Mouse (Mus musculus) hindbrain, embryonic 11.5 days (tissue): ENCODE data around the gene Dppa2. TPM values are rescaled to one million over a fixed set of nuclear protein-coding genes. Genes with fewer than 3 reads are reported as not detected.

ENCODE experiments used
- ATAC-seq: fragments of 200-750 bp; cut with Nextera tagmentation; 2 replicates; pipeline ENCODE4 v1.8.0; 2017; ENCODE audit warnings: mild to moderate bottlenecking, moderate TSS enrichment, moderate library complexity; ENCODE audit not compliant: low FRiP score
- DNase-seq: peaks from one replicate; pipeline ENCODE4 v3.0.0-alpha.2; 2015; ENCODE audit warnings: low spot score
- H3K27ac ChIP-seq: fragments of 300-500 bp; sonication (generic); 2 replicates; pipeline ENCODE4 v1.5.1; 2014; ENCODE audit warnings: mild to moderate bottlenecking, low read depth, low read length
- H3K27me3 ChIP-seq: fragments of 300-500 bp; sonication (generic); 2 replicates; pipeline ENCODE4 v1.6.1; 2014; ENCODE audit warnings: mild to moderate bottlenecking, low read length, moderate library complexity, mixed read lengths; ENCODE audit not compliant: control insufficient read depth, insufficient read depth
- H3K36me3 ChIP-seq: fragments of 300-500 bp; sonication (generic); 2 replicates; pipeline ENCODE4 v1.6.1; 2014; ENCODE audit warnings: mild to moderate bottlenecking, low read length, moderate library complexity, mixed read lengths; ENCODE audit not compliant: control insufficient read depth, insufficient read depth
- H3K4me1 ChIP-seq: fragments of 300-500 bp; sonication (generic); replicated peaks from 2 replicates; pipeline ENCODE4 v1.6.1; 2014; ENCODE audit warnings: low read length, mixed read lengths; ENCODE audit not compliant: control insufficient read depth, insufficient read depth
- H3K4me2 ChIP-seq: fragments of 300-500 bp; sonication (generic); replicated peaks from 2 replicates; pipeline ENCODE4 v1.6.1; 2014; ENCODE audit warnings: mild to moderate bottlenecking, low read depth, low read length
- H3K4me3 ChIP-seq: fragments of 300-500 bp; sonication (generic); 2 replicates; pipeline ENCODE4 v1.5.1; 2014; ENCODE audit warnings: low read depth, low read length
- H3K9ac ChIP-seq: fragments of 300-500 bp; sonication (generic); 2 replicates; pipeline ENCODE4 v1.6.1; 2014; ENCODE audit warnings: low read depth, low read length
- H3K9me3 ChIP-seq: fragments of 300-500 bp; sonication (generic); 2 replicates; pipeline ENCODE4 v1.6.1; 2016; ENCODE audit warnings: low read length; ENCODE audit not compliant: control insufficient read depth
- WGBS: fragments of 180-500 bp; shearing (Covaris S2); extraction: QIAGEN DNeasy Blood & Tissue Kit; methylation state at CpG from one replicate; pipeline ENCODE4 v1.1.7; 2014; 5-methylcytosine and 5-hydroxymethylcytosine counted together
- polyA plus RNA-seq: library from polyadenylated mRNA; unstranded; fragments of >200 nt; fragmentation: Nextera tagmentation; extraction: Ambion mirVana; gene quantifications from 2 replicates; pipeline ENCODE4 v1.2.1, GENCODE M21; 2014

The Dppa2 gene
- polyA plus RNA-seq, result not detected in 2 replicates

DNA sequence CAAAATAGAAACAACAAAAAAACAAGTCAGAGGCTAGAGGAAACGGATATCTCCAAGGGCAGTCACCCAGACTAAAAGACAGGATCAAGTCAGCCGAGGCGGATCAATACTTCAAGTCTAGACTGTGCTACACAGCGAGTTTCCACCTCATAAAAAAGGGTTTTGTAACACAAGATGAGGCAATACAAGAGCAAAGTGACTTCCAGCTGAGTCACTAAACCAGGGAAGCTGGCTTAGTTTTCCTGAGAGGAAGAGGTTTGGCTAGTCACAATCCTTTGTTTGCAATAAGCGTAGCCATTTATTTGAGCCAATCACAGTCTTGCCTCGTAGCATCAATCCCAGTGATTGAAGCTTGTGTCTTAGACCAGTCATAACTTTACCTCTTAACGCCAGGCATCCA is at the start of gene Dppa2:
Dppa2 (plus strand) TSS at position 400 of the 400 bp plus-strand sequence.
- H3K4me3 ChIP-seq, result no peak within 1 kb of the TSS
- DNase-seq (no peak), ATAC-seq (no peak)
- no peaks in the 10 kb centered on the region for H3K27me3 ChIP-seq
- WGBS, result 89% methylated on average over 7 of the region's 7 CpGs
- no peak within 1 kb of the TSS for H3K27ac ChIP-seq
- H3K4me1 ChIP-seq, result no peaks in the 10 kb centered on the region
- no peak within 1 kb of the TSS for H3K4me2 ChIP-seq
- no peak within 1 kb of the TSS for H3K9ac ChIP-seq
- H3K36me3 ChIP-seq, result no peaks in the 10 kb centered on the region
- H3K9me3 ChIP-seq, result no peaks in the 10 kb centered on the region

DNA sequence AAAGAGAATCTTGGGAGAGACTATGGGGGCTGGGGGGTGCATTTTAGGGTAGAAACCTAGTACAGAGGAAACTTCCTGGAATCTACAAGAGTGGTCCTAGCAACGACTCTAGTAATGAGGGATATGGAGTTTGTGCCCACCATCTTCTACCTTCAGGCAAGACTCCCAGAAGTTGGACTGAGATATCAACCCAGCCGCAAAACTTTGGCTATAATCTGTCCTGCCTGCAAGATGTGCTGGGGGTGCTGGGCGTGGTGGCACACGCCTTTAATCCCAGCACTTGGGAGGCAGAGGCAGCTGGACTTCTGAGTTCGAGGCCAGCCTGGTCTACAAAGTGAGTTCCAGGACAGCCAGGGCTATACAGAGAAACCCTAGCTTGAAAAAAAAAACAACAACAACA is 49.1 kb upstream of the Dppa2 start:
- Histone ChIP-seq H3K4me2 (no peak overlapping the region), H3K27me3 (no peaks in the 10 kb centered on the region), H3K4me1 (no peaks in the 10 kb centered on the region), H3K9me3 (no peaks in the 10 kb centered on the region), H3K4me3 (no peak overlapping the region), H3K9ac (no peak overlapping the region), H3K36me3 (no peaks in the 10 kb centered on the region), H3K27ac (no peak overlapping the region)
- no peak for DNase-seq
- 91% methylated on average over 5 of the region's 5 CpGs for WGBS
- no peak for ATAC-seq

DNA sequence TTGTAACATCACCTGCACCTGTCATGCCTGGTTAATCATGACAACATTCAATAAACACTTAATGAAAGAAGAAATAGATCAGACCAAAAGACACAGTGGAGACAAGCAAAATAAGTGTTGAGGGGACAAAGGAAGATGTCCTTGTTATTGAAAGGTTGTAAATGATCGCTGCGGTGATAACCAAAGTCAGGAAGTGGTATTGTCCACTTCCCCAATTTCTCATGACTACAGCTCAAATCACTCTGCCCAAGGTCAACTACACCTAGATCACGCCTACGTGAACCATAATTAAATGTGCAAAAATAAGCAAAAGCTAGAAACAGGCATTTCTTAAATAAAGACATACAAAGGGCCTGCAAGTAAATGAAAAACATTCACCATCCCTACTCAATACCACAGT is 44.2 kb upstream of the Dppa2 start:
- H3K4me2 ChIP-seq, result no peak overlapping the region
- H3K9me3 ChIP-seq, result no peaks in the 10 kb centered on the region
- WGBS, result 93% methylated on average over 4 of the region's 4 CpGs
- H3K4me3 ChIP-seq, result no peak overlapping the region
- no peaks in the 10 kb centered on the region for H3K27me3 ChIP-seq
- no peak for DNase-seq
- H3K4me1 ChIP-seq, result no peaks in the 10 kb centered on the region
- no peak overlapping the region for H3K27ac ChIP-seq
- no peak for ATAC-seq
- H3K36me3 ChIP-seq, result no peaks in the 10 kb centered on the region
- H3K9ac ChIP-seq, result no peak overlapping the region

DNA sequence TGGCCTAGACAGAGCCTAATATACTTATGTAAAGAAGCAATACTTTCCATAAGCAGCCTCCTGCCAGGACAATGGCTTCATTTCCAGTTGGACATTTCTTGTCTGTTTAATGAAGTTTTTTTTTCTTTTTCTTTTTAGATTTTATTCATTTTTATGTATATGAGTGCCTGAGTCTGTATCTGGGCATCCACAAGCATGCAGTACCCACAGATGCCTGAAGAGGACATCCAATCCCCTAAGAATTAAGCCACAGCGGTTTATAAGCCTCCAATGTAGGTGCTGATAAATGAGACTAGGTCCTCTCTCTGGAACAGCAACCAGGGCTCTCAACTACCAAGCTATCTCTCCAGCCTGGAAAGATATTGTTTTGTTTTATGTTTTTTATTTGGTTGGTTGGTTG is 40.8 kb upstream of the Dppa2 start:
- no peak for ATAC-seq

GRCm38 (mm10) chr16:48265856-48266255 is 37.9 kb upstream of the Dppa2 start:
- no peak overlapping the region for H3K27ac ChIP-seq
- no peaks in the 10 kb centered on the region for H3K27me3 ChIP-seq
- DNase-seq (no peak), ATAC-seq (no peak)
- 82% methylated on average over 4 of the region's 4 CpGs for WGBS
- no peaks in the 10 kb centered on the region for H3K4me1 ChIP-seq
- H3K4me2 ChIP-seq, result no peak overlapping the region
- no peaks in the 10 kb centered on the region for H3K9me3 ChIP-seq
- no peak overlapping the region for H3K4me3 ChIP-seq
- no peaks in the 10 kb centered on the region for H3K36me3 ChIP-seq
- H3K9ac ChIP-seq, result no peak overlapping the region

More for the DNA sequence above, 40.8 kb upstream of the Dppa2 start:
- DNase-seq, result no peak
- H3K9me3 ChIP-seq, result no peaks in the 10 kb centered on the region
- no peak overlapping the region for H3K9ac ChIP-seq
- H3K27ac ChIP-seq, result no peak overlapping the region
- WGBS, result 79% methylated on average over 1 of the region's 1 CpGs
- H3K4me3 ChIP-seq, result no peak overlapping the region
- H3K4me1 ChIP-seq, result no peaks in the 10 kb centered on the region
- no peaks in the 10 kb centered on the region for H3K36me3 ChIP-seq
- no peaks in the 10 kb centered on the region for H3K27me3 ChIP-seq
- no peak overlapping the region for H3K4me2 ChIP-seq

GRCm38 (mm10) chr16:48276940-48277339 is 26.8 kb upstream of the Dppa2 start:
- Histone ChIP-seq H3K4me3 (no peak overlapping the region), H3K36me3 (no peaks in the 10 kb centered on the region), H3K9me3 (no peaks in the 10 kb centered on the region), H3K27ac (no peak overlapping the region), H3K4me1 (no peaks in the 10 kb centered on the region), H3K4me2 (no peak overlapping the region), H3K9ac (no peak overlapping the region), H3K27me3 (no peaks in the 10 kb centered on the region)
- DNase-seq, result no peak
- 87% methylated on average over 4 of the region's 4 CpGs for WGBS
- no peak for ATAC-seq

- Histone ChIP-seq H3K9ac (no peak overlapping the region), H3K27ac (no peak overlapping the region), H3K9me3 (no peaks in the 10 kb centered on the region), H3K4me2 (no peak overlapping the region), H3K4me1 (no peaks in the 10 kb centered on the region), H3K4me3 (no peak overlapping the region), H3K36me3 (no peaks in the 10 kb centered on the region), H3K27me3 (no peaks in the 10 kb centered on the region)
- WGBS, result 98% methylated on average over 4 of the region's 4 CpGs
- DNase-seq (no peak), ATAC-seq (no peak)
Measured at GRCm38 (mm10) chr16:48280883-48281282, 22.8 kb upstream of the Dppa2 start.

- no peaks in the 10 kb centered on the region for H3K9me3 ChIP-seq
- WGBS, result 43% methylated on average over 1 of the region's 1 CpGs
- H3K4me3 ChIP-seq, result no peak overlapping the region
- H3K36me3 ChIP-seq, result no peaks in the 10 kb centered on the region
- H3K4me1 ChIP-seq, result no peaks in the 10 kb centered on the region
- ATAC-seq (no peak), DNase-seq (no peak)
- H3K9ac ChIP-seq, result no peak overlapping the region
- no peak overlapping the region for H3K4me2 ChIP-seq
- H3K27ac ChIP-seq, result no peak overlapping the region
- no peaks in the 10 kb centered on the region for H3K27me3 ChIP-seq
Measured at GRCm38 (mm10) chr16:48282801-48283200, 20.9 kb upstream of the Dppa2 start.

DNA sequence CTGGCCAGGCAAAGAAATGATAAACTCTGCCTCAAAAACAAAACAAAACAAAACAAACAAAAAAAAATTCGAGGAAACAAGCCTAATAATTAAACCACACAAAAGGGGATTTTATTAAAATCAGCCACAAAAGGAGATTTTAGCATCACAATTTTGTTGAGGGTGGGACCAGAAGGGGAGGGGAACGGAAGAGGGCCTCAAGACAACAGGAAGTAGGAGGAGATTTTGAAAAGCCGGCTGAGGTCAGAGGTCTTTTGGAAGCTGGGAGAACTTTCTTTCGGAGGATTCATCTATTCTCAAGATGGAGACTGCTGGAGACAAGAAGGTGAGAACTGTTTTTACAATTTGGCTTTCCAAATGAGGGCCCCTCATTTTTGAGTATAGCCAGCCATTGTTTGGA is 20.2 kb upstream of the Dppa2 start, which contains the start of gene Dppa4:
Dppa4 (plus strand) TSS at position 217 of the 400 bp plus-strand sequence.
- Histone ChIP-seq H3K9me3 (no peaks in the 10 kb centered on the region), H3K4me1 (no peaks in the 10 kb centered on the region), H3K36me3 (no peaks in the 10 kb centered on the region), H3K4me3 (no peak within 1 kb of the TSS), H3K9ac (no peak within 1 kb of the TSS), H3K4me2 (no peak within 1 kb of the TSS), H3K27me3 (no peaks in the 10 kb centered on the region), H3K27ac (no peak within 1 kb of the TSS)
- 87% methylated on average over 4 of the region's 4 CpGs for WGBS
- DNase-seq (no peak), ATAC-seq (no peak)
